Mouse (Mus musculus) cerebellum, postnatal 25 days (tissue): Measurements from ENCODE around the gene Snx32.

Source experiments
- DNase-seq, 2 experiments: peaks; one replicate each; pipeline ENCODE4 v3.0.0; 2021; ENCODE audit warnings: mixed read lengths in 2 of 2

Gene Snx32

DNA sequence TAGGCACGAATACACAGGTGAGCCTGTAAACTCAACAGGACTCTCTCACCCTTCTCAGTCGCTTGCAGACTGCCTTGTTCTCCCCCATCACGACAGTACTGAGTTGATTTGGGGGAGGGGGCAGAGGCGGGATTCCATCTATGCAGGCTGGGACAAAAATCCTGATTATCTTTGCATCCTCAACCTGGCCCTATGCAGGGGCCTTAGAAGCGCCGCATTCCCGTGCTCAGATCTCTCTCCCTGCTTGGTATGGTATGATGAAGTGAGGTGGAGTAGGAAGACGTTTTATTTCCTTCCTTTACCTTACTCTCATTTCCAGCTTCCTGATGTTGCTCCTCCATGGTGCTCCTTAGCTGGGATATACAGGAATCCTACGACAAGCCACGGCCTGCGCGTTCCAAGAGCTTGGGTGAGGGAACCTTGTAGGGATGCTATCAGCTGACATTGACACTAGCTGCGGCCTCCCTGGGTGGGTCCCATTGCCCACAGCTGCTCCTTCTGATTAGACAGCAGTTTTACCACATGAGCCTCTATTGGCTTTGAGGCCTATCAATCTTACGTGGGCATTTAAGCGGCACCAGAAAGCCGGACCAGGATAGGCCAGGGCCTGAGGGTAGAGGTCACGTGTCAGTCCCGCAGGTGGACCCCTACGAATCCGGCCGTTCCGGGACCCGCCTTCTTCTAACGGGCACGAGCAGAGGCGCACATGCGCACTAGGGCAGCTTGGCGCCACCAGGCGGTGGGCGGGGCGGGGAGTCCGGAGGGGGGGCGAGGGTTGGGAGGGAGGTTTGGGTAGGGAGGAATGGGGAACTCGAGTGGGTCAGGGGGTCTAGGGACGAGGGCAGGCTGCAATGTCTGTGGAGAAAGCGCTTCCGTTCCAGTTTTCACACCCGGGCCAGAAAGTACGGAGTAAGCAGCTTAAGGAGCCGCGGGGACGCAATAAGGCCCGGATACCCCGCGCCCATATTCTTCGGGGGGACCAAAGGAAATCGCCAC is at the start of gene Snx32:
Snx32 (minus strand) TSS at position 508 of the 996 bp plus-strand sequence.
- DNase-seq: peak; percentile 95 to 99

DNA sequence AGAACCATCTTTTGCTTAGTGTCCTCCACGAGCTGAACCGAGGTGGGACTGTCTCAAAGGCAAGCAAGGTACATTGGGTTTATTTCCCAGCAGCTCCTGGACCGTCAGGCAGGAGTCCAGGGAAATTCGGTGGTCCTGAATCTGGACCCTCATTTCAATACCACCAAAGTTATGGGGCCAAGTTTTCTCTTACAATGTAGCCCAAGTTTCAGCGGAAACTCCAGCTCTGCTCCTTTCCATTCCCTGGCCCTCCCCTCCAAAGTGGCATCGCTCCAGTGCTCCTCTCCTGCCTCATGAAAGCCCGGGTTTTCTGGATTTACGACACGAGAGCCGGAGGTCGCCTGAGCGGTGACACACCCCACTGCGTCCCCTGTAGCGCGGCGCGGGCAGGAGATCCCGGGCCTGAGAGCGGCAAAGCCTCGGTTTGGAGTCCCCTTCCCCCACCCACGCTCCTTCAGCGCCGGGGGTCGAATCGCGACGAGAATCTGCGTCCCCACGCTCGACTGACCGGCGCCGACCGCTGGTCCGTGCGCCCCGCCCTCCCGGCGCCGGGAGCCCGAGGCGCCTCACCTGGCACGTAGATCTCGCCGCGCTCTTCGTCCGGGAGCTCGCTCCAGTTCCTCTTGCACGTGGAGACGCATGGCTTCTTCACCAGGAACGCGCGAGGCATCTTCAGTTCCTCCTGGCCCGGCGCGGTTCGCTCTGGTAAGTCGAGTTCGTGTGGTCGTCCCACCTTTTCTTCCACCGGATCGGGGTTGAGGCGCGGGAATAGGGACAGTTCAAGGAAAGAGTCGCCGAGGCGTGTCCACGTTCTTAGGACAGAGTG is 49.5 kb upstream of the Snx32 start:
- DNase-seq: peak in 1 of 2 experiments; percentile 22

DNA sequence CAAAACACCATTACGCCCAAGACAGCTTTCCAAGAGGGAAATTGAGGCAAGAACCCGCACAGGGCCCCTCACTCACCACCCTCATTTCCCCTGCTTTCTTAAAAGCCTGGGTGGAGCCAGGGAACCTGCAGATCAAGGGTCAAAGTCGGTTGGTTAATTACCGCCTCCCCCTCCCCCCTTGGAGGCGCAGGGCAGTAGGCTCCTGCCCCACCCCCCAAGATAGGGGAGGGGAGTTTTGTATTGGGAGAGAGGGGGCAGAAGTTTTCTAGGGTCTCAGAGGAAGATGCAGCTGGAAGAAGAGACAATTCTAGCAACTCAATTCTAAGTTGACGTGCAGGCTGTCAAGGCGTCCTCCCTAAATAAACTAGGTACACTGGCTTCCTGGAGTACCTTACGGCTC is 48.9 kb upstream of the Snx32 start:
- DNase-seq: no peak

DNA sequence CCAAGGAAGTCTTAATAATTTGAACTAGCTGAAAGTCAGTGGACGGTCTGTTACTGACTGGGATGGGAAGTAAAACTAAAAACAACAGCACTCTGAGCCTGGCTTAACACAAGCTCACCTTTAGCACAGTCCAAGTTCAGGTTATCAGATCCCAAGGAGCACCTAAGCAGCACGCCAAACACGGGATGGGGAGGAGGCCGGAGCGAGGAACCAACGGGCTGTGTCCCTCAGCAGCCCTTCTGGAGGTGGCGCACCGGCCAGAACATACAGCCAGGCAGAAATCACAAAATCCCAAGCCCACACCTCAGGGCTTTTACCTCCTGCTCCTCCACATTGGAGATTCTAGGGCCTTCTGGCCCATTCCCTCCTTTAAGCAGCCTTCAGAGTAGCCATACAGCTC is 48.4 kb upstream of the Snx32 start:
- DNase-seq: no peak

DNA sequence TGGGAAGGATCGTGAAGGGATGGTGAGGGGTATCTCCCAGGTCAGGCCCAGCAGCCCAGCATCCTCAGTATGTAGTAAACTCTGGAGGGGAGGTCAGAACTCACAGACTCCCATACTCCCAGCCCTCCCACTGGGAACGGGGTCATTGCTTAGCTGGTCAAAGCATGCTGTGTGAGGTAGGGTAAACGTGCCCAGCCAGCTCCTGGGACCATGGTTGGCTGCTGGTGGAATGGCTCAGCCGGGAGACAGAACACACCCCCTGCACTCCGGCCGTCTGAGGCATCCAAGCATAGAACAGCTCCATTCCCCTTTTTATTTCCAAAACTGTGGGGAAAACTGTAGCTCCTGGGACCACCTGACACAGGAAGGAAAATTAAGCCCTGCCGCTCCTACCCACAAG is 47.8 kb upstream of the Snx32 start:
- DNase-seq: no peak

DNA sequence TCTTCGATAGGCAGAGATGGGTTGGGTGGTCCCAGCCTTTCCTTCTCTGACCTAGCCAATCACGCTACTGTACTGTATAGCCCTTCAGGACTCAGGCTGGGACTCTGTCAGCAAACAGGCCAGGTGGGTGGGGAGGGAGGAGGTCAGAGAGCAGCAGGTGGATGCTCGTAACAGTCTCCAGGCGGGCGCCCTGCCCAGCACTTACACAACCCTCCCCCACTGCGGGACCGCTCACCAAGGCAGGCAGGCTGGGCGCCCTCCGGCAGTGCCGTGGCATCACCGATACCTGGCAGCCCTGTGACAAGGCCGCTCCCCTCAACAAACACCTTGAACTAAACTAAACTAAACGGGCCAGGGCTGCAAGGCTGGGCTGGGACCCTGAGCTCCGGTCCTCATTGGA is 43.9 kb upstream of the Snx32 start:
- DNase-seq: no peak

DNA sequence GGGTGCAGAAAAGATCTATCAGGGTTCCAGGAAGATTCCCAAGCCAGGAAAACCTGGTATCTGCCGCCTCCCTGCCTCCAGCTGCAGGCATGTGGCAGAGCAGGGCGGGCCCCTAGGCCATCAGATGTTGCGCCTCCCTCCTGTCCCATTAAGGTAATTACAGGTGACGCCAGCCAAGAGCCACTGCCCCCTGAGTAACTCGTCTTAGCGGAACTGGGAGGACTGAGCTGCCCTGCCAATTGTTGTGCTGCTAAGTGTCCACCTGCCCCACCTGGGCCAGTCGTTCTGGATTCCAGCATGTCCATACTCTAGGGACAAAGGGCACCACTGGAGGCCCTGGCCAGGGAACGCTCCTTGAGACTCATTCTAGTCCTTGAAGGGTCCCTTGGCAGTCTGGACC is 43.5 kb upstream of the Snx32 start:
- DNase-seq: no peak

DNA sequence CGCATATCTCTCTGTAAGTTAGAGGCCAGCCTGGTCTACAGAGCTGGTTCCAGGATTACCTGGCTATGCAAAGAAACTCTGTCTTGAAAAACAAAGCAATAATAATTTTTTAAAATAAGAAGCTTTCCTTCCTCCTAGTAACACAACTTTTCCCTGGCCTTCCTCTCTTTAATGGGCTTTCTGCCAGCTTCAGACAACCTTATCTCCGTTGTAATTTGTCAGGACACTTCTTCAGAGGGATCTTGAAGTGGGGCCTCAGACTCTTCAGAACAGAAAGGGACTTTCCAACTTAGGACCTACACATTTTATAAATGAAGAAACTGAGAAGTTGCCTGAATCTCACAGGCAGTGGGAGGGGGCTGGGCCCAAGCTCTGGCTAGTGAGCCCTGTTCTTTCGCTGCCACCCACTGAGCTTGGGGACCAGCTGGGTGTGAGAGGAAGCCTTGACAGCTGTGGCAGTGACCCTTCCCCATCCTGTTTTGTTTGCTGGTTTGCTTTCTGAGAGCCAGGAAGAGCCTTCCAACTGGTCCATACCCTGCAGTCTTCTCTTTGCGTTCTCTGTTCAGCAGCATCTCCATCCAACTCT is 37.2 kb upstream of the Snx32 start:
- no peak for DNase-seq

DNA sequence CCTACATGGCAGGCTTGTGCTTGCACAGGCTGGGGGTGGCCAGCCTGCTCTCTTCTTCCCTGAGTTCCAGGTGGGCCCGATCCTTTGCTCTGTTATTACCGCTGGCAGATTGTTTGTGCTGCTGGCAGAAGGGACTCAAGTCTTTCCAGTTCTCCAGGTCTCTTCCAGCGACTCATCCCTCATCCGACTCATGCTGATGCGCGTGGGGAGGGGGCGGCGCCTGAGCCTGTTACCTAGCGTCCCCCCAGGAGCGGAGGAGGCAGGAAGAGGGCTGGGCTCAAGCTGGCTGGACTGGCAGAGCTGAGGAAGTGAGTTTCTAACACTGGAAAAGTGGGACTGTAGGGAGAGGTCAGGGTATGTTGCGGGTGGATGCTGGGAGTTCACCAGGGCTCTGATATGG is 33.7 kb upstream of the Snx32 start:
- DNase-seq: no peak

DNA sequence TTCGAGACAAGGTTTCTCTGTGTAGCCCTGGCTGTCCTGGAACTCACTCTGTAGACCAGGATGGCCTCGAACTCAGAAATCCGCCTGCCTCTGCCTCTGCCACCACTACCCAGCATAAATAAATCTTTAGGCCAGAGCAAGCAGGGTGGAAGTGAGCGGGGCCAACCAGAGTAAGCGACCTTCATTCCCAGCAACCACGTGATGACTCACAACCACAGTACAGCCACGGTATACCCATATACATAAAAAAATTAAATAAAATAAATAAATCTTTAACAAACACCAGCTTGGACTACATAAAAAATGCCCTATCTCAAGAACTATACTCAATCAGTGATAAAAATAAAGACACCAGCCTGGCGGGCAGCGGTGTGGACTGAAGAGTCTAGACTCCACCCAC is 33.0 kb upstream of the Snx32 start:
- no peak for DNase-seq

DNA sequence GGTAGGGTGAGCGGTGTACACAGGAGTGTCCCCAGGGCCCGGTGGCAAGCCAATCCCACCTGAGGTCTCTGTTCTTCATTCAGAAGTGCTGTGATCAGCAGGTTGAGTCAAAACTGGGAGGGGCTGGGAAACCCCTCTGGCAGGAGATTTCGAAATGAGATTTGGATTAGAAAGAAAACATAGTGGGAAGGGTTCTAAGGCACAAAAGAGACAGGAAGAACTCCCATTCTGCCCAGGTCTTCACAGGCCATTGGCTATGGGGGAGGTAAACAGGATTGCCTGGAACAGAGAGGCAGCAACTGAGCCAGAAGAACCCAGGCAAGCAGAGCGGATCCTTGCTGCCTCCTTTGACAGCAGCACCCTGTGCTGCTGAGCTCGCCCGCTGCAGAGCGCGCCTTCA is 28.4 kb upstream of the Snx32 start:
- DNase-seq: no peak

DNA sequence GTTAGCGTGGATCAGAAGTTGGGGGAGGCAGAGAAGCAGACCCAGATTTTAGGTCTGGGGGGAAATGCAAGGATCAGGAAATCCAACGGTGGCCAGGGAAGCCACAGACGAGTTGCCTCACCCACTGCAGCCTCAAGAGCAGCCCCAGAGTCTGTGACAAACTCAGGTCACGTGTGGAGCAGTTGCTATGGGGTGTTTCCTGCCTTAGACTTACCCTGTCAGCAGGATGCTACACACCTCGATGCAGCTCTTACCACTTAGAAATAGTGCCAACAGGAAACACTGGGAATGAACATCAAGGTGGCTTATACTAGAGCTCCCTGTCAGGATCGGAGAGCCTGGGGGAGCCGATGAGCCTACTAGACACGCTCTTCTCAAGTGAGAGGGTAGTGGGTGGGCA is 22.2 kb upstream of the Snx32 start:
- no peak for DNase-seq

DNA sequence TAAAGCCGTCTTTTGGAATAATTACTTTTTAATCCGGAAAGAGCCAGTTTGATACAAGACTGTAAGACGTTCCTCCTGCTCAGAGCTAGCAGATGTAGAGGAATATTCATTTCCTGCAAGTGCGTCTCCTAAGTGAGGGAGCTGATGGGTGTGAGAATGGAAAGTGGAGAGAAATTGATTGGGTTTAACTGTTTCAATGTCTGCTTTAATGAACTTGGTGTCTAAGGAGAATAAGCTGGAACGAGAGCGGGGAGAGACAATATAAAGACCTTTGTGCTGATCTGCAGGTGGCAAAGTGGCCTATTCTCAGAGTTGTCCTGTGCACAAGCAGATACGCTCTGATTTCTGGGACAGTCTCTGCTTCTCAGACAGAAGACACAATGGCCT is 19.8 kb upstream of the Snx32 start:
- DNase-seq: no peak

DNA sequence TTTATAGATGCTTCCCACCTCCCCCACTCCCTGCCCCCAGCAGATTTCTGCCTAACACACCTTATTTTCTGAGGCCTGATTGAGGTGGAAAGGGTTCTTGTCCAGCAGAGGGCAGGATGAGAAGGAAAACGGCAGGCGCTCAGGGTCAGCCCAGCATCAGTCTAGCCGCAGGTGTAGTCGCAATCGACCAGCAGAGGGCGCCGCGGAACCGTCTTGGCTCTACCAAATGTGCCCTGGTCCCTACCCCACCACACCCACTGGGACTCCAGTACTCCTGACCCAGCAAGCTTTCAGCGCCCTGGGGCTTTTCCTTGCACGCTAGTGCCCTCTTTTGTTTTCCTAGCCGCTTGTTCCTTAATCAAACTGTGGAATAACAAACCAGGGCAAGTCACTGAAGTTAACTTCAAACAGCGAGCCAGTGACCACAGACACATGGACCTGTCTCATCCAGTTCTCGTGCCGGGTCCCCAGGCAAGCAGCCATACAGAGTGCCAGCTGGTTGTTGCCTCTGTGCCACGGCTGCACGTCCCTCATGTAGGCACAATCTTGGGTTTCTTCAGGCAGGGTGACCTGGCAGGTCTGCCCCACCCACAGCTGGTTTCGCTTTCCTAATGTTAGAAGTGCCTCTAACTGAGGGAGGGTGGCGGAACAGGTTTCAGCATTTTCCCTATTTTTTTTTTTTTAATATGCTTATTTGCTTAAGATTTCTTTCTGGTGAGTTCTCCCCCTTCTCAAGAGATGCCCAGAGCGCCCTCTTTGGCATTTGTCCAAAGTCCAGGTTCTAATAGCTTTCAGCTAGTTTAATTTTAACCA is 19.2 kb upstream of the Snx32 start:
- peak; percentile 99 for DNase-seq

DNA sequence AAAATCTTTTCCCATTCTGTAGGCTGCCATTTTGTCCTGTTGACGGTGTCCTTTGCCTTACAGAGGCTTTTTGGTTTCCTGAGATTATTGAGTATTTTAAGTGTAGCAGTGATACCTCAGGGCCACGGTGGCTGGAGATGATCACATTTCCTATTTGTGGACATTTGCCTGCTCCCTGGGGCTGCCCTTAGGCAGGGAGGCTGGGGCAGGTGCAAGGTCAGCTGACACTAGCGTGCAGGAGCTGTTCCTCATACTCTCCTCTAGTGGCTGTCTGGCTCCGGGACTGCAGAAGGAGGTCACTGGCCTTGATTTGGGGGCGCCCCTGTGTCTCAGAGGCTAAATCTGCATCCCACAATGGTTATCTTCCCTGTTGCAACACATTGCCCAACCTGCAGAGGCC is 14.9 kb upstream of the Snx32 start:
- DNase-seq: no peak

DNA sequence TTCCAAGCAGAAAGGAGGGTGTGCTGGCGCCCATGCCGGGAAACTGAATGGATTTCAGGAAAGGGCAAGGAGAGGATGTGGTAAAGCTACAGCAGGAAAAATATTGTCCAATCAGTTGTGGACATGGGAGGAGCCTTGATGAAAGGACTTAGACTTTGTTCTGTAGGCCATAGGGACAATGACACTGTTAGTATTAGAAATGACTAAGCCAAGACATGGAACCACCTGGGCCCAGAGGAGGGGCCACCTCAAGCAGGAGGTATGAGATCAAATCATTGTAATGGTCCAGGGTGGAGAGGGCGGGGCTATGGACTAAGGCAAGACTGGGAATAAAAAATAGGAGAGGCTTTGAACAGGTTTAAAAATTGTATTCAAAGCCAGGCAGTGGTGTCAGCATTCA is 8.4 kb upstream of the Snx32 start:
- DNase-seq: no peak

DNA sequence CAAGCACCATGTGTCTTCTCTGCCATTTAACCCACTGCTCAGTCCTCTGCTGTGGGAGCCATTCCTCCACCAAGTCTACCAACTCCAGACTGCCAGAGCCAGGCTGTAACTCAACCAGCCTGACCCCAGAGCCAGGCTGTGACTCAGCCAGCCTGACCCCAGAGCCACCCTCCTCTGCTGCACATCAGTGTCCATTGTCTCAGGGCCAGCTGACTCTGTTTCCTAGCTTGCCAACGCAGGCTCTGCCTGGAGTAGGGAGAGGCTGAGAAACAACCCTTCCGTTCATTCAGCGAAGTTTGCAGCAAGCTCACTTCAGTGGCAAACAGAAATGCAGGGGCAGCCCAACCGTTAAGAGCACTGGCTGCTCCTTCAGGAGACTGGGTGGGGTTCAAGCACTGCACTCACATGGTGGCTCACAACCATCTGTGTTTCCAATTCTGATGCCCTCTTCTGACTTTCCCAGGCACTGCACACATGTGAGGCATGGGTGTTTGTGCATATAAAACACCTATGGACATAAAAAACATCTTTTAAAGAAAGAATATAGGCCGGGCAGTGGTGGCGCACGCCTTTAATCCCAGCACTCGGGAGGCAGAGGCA is 6.7 kb upstream of the Snx32 start:
- no peak for DNase-seq

DNA sequence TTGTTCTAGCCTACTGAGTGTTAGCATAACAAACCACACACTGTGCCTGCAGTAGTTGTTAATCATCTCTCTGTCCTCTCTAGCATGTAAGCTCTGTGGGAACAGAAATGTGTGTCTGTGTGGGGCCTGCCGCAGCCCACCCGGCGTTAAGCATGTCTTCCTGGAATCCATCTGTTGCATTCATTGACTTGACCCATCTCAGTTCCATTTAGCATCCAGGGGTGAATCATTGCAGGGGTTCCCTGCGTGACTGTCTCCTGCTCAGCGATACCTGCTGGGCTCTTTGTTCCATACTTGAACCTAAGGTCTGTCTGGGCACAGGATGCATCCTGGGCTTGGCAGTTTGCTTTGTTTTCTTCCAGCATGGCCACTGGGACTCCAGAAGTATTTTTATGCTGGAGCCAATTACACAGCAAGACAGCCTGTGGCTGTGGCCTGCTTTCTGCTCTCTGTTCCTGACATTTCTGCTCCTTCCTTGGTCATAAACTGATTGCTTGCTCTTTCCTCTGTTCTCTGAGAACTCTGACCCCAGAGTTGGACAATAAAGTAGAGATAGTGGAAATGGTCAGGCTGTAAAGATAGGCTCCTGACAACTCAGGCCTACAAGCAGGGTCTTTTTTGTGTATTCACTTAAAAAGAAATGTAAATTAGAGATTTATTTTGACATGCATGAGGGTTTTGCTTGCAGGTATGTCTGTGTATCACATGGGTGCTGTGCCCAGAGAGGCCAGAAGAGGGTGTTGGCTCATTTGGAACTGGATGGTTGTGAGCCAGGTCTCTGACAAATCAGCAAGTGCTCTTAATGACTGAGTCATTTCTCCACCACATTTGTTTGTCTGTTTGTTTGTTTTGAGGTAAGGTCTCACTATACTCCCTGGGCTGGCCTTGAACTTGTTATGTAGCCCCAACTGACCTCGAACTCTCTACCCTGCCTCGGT is 5.8 kb upstream of the Snx32 start:
- no peak for DNase-seq

DNA sequence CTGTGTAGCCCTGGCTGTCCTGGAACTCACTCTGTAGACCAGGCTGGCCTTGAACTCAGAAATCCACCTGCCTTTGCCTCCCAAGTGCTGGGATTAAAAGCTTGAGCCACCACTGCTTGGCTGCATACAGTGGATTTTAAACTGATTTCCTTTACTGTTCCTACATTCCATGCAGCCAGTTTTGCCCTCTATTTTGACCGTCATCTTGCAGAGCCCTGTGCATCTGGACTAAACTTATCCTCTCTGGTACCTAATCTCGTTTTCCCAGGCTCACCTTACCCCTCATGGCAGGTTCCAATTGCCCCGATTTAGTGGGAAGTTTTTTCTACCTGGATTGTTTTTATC is 2.6 kb upstream of the Snx32 start:
- no peak for DNase-seq

DNA sequence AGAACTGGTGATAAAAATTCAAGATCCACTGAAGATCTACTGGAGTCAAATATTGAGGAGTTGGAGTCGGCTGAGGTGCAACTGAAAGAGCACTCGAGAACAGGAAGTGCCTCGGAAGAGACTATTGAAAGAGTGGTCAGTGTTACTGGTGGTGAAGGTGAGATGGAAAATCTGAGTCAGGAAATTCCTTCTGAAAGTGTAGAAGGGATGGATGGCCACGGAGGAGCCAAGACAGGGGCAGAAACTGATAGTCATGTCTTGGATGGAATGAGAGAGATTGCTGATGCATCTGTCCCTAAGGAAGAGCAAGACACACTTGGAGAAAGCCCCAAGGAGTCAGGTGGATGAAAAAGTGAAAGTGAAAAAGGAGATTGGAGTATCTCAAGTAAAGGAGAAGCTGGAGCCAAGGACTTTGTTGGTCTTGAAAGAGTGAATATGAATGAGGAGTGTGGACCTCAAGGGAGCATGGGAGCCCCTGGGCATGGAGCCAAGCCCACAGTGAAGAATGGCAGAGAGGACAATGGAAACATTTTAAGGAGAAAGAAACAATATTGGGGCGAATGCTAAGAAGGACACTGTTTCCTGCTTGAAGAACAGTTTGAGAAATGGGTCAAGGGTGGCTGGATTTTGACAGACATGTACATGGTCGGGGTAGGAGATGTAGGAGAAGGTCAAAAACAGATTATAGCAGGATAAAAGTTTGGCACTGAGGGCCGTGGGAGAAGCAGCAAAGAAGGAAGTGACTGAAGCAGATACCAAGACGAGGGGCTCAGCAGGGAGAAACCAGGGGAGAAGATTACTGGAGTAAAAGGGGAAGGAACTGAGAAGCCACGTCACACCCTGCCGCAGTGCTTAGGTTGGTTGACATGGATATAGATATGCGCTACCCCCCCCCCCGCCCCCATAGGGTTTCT is 2.0 kb upstream of the Snx32 start:
- no peak for DNase-seq
